Mouse (Mus musculus) megakaryocyte progenitor cell, adult 5-6 weeks (primary cell): ENCODE data around the gene Selenon. TPM values are rescaled to one million over a fixed set of nuclear protein-coding genes. Genes with fewer than 3 reads are reported as not detected.

Experiments used
- ATAC-seq: replicated peaks from 2 replicates; pipeline ENCODE4 v1.8.0; 2016; ENCODE audit warnings: mild to moderate bottlenecking, moderate TSS enrichment, inconsistent platforms; ENCODE audit not compliant: poor library complexity
- total RNA-seq, 2 experiments: library from RNA; stranded (forward) in 1 of 2; stranded (reverse) in 1 of 2; fragments of 157-497, 149-512 nt in 1 of 2; fragments of 200-1000 nt in 1 of 2; gene quantifications; 2 replicates each; pipeline versions ENCODE4 v1.2.3 to v1.2.4; 2015 to 2017

Selenon gene
- total RNA-seq, 2 experiments from 2014 or later, result 6.0 to 32.8 TPM

DNA sequence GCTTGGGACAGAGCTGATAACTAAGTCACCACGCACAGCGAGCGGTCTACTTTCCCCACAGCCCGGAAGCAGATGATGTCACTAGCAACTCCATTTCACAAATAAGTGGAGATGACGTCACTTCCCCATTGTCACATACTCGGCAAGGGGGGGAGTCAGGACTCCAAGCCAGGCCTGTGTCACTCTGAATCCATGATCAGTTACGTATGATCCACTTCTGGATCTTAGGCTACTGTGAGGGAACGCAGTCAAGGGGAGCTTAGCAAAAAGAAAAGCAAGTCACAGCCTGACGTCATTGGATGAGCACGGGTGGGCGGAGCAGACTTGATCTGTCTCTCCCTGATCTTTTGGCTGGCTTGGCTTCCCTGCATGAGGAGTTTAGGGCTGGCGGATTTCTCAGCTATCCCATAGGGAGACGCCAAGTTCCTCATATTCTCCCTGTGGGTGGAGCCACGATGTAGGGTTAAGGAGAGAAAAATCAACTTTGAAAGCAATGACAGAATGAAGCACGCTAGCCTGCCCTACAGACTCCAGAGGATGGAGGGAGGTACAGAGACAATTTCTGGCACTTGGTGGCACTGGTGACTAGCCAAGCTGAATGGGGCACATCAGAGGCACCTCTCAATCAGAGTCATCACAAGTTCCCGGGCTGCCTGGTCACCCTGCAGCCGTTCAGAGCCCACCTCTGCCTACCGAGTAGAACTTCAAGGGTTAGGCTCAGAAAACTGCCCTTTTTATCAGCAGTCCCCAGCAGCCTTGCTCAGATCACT is 3.6 kb downstream of the Selenon start:
- peak; percentile 63 for ATAC-seq

DNA sequence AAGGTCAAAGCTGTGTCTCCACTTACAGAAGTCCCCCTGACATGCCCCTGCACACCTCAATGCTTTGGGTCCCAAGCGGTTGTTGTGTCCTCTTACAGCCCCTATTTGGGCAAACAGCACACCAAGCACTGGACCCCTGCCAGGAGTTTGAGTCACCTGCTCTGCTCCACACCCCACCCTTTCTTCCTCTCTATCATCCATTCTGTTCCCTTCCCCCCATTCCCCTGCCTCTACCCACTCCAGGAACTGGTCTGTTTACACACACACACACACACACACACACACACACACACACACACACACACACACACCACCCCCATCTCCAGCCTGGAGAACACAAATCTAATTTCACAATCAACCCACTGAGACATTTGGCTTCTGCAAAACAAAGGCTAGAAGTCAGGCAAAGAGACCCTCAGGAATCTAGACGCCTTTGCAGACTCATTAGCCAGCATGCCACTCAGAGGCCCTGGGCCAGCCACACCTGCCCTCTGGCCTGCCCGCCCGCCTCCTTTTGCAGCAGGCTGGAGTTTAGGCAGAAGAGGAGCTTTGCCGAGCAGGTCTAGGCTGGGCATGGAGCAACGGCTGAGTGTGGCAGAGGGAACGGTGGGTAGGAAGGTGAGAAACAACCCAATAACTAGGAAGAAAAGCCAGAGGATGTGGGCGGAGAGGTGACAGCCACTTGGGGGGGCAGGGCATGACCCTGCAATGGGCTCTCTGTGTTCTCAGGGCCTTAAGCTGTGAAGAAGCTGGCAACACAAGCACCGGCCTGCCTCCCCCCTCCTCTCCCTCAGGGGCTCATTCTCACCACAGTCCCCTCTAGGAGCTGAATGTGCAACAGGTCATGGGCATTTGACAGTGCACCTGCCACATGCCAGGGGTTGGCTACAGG is 4.9 kb downstream of the Selenon start:
- no peak for ATAC-seq

DNA sequence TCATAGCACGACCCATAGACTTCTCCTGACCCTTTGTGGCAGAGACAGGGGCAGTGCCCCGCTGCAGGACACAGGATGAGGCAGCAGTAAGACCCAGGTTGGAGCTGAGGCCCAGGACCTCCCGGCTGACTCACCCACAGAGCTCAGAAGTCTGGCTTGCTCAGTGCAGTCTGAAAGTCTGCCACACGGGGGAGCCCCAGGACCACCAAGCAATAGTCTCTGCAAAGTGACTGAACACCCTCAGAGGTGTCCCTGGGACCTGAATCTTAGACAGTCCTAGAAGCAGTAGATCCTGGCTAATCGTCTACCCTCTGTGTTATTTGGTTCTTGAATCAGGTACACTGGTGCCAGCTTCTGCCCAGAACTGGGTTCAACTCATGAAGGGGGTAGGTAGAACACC is 8.7 kb downstream of the Selenon start:
- peak; percentile 88 for ATAC-seq

DNA sequence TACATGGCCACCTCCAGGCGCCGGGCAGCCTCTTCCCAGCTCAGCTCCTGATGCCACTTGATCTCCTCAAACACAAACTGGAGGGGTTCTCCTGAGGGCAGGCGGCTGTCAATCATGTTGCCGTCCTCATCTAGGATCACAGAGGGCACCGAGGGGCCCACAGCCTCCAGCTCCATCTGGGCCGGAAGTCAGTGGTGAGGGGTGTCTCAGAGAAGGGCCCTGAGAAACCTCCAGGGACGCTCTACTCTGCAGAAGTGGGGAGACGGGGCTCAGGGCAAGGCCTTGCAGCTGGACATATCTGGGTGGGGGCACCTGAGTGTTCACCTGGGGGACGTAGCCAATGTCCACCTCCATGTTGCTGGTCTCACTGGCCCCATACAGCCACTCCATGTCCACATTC is 9.2 kb downstream of the Selenon start:
- ATAC-seq, result no peak

DNA sequence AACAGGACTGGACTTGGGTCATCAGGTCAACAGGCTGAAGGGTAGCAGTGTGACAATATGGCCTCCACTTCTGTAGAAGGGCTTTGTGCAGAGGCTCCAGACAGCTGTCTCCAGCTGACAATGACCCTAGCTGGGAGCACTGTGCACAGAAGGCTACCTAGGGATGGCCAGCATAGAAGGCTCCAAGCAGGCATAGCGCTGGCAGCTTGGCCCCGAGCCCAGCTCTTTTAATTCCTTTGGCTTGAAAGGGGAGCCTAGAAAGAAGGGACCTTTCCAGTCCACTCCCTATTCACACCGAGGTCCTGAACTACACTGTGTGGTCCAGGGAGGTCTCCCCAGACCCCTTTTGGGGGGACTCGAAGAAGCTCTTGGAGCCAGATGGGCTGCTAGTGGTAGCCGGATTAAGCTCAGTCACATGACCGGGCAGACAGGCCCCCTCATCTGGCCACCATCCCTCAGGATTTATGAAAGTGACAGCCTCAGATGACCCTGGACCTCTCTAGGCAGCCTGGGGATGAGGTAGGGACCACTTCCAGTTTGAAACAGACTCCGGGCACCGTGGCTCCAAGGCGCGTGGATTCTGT is 12.9 kb downstream of the Selenon start:
- no peak for ATAC-seq

DNA sequence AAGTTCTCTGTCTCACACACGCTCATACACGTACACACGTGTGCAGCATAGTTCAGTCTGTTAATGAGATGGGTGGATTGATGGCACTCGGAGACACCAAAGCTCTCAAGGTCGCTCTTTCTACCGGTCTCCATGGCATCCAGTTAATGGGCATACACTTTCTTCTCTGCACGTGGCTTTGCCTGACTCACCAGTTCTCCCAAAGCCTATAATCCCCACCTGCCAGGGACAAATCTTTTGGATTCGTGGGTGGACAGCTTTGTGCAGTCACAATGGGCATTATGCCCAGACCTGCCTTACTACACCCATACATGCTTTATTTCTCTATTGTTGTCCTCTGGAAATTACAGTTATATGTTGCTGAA is 16.2 kb downstream of the Selenon start:
- 0 out of 2 replicates have a peak, but pooled peaks have one; percentile 11 for ATAC-seq

DNA sequence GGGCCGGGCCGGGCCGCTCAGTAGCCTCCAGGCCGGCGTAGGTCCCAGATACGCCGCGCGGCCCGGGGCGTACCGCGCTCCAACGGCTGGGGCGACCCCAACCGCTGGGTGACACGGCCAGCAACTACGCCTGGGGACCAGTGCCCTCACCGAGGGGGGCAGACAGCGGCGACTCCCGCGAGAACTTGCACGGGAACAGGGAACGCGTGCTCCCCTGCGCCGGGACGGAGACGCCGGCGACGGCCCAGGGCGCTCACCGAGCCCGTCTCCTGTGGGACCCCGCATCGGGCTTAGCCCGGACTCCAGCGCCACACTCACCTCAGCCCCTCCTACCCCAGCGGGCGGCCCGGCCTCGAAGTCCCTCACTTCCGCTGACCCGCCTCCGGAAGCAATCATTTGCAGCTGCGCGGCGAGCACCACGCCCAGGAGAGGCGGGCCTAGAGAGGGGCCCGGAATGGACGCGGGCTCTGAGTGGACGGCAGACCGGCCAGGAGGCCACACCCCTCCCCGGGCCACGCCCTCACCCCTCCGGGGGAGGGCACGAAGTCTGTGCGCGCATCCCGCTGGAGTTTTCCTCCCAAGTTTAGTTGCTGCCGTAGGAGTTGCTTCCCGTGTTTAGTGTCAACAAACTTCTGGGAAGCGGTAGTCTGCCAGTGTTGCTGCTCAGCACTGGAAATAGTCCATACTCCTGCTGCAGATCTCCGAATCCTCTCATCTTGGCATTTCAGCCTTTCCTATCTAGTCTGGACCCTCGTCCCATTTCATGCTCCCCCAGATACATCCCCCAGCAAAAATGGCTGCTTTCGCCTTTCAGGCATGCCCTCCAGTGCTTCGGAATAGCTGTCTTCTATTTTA is 16.8 kb downstream of the Selenon start, which contains the start of gene Mtfr1l:
TSS of gene Mtfr1l (minus strand) at position 456 of the 855 bp plus-strand sequence.
- ATAC-seq, result peak; percentile 93

DNA sequence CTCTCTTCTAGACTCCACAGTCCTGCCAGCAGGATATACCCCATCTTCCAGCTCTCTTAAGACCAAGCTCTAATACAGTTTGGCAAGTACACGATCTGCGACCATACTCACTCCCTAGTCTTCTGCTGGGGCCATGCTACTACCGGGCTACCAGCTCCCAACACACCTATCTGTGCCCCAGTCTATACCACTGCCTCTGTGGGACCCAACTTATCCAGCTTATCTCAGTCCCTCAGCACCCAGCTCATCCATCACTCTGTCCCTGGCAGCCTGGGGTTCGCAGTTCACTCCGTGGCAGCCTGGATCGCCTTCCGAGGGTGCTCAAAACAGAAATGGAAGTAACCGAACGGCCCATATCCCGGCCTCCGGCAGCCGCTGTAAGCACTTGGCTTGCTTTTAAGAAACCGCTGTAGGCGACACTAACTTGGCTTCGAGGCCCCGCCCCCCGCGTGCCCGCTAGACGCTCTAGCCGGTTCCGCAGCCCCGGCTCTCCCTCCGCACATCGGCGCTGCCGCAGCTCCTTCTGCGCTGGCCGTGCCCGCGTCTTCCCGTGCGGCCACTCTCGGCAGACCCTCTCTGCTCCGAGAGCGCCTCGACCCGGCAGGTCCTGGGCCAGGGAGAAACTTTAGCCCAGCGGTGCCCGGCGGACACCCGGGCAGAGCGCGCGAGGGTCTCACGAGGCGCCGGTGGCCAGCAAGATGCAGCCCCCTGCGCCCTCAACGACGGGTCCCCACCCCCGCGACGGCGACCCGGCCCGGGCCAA is 17.7 kb downstream of the Selenon start:
- ATAC-seq, result peak; percentile 45

DNA sequence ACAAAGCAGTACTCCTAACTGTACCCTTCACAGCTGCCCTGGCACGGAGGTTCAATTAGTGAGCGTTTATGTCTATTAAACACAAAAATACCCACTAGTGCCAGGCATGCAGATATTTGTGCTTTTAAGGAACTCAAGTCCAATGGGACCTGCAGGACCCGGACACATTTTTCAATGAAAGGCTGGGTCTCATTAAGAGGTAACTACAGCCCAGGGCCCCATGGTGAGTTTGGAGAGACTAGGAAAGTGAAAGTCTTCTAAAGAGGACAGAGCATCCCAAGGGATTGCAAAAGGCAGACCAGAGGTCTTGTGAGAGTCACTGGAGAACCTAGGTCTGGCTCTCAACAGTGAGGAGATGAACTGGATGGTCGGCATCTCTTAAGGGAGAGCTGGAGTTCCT is 18.5 kb downstream of the Selenon start:
- no peak for ATAC-seq

DNA sequence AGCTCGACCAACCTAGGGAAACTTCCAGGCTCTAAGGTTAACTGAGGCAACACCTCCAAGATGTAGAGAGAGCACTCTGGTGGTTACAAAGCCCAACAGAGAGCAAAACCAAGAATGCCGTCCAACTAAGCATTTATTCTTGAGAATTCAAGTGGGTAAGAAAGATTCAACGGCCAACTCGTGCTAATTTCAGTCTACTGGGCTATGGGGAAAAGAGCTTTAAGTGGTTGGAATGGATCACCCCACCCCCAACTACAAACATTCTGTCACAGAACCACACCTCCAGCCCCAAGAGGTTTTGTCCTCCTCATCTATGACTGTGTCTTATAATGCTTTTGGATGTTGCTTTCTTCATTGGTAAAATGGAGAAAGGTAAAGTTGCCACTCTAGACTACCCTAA is 19.0 kb downstream of the Selenon start:
- no peak for ATAC-seq

DNA sequence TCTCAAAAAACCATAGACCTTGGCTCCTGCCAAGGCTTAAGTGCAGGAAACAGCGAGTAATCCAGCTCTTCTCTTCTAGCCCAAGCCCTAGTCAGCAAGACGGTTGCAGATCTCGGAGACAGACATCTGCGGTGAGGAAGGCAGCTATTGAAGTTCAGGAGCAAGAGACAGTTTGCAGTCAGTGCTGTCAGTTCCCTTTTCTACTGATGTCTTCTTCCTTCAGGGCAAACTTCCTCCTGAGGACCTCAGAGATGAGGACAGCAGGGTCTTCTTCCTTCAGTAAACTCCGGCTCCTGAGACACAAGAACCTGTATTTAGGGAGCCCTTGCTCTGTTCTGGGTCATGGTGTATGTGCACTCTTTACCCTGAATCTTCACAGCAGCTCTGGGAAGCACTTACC is 25.7 kb downstream of the Selenon start:
- peak; percentile 74 for ATAC-seq

DNA sequence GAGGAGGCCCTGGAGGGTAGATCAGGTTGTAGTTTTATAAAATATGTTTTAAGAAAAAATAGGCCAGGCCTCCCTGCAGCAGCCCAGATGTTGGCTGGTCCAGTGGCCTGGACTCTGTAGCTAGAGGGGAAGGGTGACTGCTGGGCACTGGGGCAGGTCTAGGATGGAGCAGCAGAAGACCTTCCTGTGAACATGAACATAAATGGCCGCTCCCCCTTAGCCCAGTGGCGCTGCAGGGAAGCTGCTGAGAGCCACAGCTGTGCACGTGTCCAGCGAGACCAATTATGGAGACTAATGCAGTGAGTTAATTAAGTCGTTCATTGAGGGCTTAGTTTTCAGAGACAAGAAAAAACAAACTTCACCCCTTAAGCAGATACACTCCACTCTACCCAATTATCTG is 26.2 kb downstream of the Selenon start:
- no peak; the same call in 1 of the 2 replicates for ATAC-seq

DNA sequence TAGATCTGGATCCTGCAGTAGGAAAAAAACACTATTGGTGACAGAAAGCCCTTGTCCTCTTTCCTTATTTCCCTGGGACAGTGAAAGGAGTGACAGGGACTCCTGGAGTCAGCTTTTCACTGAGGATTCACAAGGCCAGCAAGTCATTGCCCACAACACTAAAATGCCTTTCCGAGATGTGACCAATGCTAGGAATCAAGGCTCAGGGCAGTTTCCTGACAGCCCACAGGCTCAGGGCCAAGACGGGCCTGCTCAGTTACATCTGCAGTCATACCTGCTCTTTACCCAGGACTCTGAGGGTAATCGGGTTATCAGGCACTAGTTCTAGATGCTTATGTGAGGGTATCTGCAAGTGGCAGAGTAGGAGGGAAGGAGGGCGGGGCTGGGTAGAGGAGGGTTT is 28.5 kb downstream of the Selenon start:
- no peak for ATAC-seq

DNA sequence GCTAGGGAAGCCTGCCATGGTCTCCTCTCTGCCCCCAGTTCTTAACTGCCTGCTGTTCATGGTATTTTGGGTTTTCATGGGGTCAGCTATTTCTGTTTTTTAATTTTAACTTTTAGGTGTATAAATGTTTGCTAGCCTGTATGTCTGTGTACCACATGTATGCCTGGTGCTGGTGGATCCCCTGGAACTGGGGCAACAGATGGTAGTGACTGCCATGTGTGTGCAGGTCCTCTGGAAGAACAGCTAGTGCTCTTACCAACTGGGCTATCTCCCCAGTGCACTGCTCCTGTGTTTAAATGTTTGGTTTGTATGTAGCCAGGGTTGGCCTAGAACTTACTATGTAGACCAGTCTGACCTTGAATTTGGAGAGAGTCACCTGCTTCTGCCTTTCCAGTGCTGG is 32.7 kb downstream of the Selenon start:
- no peak for ATAC-seq

DNA sequence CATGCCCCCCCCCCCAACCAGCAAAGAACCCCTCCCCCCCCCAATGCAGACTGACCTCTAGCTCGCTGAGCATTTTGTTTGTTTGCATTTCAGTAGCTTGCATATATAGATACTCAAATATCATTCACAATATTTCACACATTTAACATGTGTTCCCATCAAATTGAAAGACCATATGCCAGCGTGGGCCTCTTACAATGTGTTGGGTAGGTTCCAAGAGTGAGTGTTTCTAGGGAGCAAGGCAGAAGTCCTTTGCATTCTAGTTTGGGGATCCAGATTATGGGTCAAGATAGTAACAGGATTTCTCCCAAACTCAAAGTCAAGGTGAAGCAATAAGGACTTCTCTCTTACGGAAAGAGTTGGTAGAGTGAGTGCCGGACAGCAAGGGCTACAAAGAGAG is 33.4 kb downstream of the Selenon start:
- ATAC-seq, result no peak

DNA sequence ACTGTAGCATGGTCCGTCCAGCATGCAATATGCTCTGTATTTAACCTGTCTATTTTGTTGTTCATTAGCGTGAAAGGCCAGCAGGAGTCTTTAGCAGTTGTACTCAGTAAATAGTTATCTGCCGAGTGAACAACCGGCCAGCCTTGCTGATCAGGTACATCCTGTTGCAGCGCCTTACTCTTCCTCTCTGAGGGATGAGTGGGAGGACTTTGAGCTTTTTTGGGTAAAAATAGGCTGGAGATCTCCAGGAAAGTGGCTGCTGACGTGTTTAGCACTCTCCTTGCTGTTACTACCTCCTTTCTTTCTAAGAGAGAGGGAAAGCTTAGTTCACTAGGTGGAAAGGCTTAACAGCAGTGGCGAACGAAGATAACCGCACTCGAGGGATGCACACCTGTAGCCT is 34.2 kb downstream of the Selenon start:
- no peak for ATAC-seq

DNA sequence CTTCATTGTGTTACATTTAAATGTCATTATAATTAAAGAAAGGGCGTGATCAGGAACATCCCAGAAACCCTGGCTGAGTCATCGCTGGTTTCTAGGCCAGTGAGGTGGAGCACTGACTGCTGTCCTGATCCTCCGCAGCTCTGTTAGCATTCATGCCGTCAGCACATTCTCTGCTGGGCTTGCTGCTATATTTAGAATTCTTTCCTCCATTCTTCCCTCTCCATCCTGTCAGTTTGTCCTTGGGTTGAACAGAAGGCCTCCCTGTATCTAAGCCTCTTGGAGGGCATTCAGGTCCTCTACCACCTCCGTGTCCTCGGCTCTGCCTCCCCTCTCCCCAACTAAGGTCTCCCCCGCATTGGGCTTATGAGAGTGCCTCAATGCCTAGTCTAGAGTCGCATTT is 35.0 kb downstream of the Selenon start:
- ATAC-seq, result no peak

DNA sequence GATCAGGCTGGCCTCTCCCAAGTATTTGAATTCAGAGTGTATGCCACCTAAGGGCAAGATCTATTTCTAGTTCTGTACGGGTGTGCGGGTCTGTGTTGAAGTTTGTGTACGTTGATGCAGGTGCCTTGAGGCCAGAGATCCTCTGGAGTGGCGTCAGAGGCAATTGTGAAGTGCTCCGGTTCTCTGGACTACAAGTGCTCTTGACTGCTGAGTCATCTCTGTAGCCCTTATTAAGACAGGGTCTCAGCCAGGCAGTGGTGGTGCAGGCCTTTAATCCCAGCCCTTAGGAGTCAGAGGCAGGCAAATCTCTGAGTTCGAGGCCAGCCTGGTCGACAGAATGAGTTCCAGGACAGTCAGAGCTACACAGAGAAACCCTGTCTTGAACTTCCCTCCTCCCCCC is 36.4 kb downstream of the Selenon start:
- no peak for ATAC-seq

DNA sequence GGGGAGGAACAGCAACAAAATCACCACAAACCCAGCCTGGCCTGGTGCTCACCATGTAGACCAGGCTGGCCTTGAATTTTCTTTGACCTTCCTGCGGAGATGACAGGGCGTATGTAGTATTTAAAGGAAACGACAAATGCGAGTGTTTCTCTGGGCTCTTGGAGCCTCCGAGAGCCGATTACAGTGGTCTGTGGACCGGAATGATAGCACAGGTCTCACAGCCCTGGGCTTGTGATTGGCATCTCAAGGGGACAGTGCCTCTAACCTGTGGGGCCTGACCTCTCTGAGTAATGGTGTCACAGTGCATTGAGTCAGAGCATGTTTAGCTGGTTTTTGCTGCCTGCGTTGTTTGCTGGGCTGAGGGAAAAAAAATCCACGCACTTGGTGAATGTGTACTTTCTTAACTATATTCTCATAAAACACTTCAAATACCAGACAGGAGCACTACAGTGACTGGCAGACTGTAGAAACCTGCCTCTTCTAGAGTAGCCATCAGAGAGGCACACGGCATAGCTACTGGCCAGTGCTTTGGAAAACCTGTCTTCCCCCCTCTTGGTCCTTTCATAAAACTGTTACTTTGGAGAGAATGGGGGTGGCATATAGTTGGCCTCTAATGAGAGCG is 37.5 kb downstream of the Selenon start:
- ATAC-seq, result no peak

DNA sequence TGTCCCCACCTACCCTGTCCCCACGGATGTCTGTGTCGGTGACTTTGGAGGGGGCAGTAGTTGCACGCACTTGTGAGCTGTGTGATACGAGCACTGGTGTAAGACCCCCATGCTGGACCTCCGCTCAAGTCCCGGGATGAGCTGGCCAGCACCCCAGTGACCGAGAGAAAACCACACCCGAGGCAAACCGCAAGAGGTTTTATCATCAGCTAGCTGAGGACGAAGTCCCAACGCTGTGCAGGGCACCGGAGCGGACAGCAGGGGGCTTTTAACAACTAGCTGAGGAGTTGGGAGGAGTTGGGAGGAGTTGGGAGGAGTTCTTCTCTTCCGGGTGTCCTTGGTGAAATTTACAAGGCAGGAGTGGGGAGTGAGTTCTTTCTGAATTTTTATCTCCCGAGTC is 39.2 kb downstream of the Selenon start:
- peak; percentile 64 for ATAC-seq
